Mouse (Mus musculus): ENCODE measurements at regions not wholly inside any gene's neighbourhood (a gene's known extent, or its start where the extent isn't known, plus 50 kb on each side); places are given as distances from the start of the nearest gene placed in this dataset.

DNA sequence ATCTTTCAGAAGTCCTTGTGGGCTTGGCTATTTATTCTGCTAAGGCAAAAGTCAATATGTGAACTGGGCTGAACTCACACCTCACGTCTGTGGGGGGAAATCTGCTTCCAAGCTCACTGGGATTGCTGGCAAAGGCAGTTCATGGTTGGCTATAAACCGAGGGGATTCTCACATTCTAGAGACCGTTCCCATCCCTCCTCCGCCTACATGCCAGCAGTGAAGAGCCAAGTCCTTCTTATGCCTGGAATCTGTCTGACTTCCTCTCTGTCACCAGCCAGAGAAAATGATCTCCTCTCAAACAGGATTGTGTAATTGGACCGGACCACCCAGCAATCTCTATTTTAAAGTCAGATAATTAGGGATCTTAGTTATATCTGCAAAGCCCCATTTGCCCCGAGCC is 212.4 kb upstream of the Daam1 start:
- peaks cover 5% of the 10 kb centered on the region; the same call in 1 of the 2 replicates for H3K4me1 ChIP-seq
- no peak overlapping the region for H3K27ac ChIP-seq
- no peaks in the 10 kb centered on the region for H3K9me3 ChIP-seq
- H3K4me3 ChIP-seq: no peak overlapping the region
- no peak overlapping the region for H3K9ac ChIP-seq
- no peaks in the 10 kb centered on the region for H3K27me3 ChIP-seq
- 82% methylated on average over 6 of the region's 6 CpGs for WGBS
- no peaks in the 10 kb centered on the region for H3K36me3 ChIP-seq
- no peak for ATAC-seq (ENCODE audit: insufficient number of reproducible peaks, insufficient read depth, low FRiP score, low TSS enrichment)
- H3K4me2 ChIP-seq (replicated peaks): no peak overlapping the region

- Histone ChIP-seq H3K36me3 (no peaks in the 10 kb centered on the region), H3K4me2 (replicated peaks) (no peak overlapping the region), H3K9ac (no peak overlapping the region), H3K27ac (no peak overlapping the region), H3K9me3 (no peaks in the 10 kb centered on the region), H3K4me1 (peaks cover 7% of the 10 kb centered on the region; the same call in 1 of the 2 replicates), H3K4me3 (no peak overlapping the region), H3K27me3 (no peaks in the 10 kb centered on the region)
- WGBS: 85% methylated on average over 8 of the region's 8 CpGs
- no peak for ATAC-seq (ENCODE audit: insufficient number of reproducible peaks, insufficient read depth, low FRiP score, low TSS enrichment)
Measured at GRCm38 (mm10) chr12:71618956-71619355, 211.9 kb upstream of the Daam1 start.

DNA sequence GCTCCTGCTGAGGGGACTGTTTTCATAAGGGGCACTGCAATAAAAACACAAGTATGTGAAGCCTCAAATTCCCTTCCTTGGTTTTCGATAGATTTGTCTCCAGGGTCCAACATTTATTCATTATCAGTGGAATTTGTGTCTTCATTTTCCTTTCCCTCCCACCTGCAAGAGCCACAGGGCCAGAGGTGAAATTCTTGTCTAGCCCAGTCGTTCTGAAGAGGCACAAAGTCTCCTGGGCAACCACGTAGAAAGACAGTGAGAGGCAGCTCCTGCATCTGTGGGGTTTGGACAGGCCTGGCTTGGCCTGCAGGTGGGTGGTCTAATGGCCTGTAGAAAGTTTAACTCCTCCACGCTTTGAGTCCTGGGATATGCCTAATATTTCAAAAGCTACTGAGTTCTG is 211.3 kb upstream of the Daam1 start:
- H3K27ac ChIP-seq: no peak overlapping the region

GRCm38 (mm10) chr12:71621542-71621941 is 209.3 kb upstream of the Daam1 start:
- H3K9me3 ChIP-seq: no peaks in the 10 kb centered on the region

More for the DNA sequence above, 211.3 kb upstream of the Daam1 start:
- H3K9me3 ChIP-seq: no peaks in the 10 kb centered on the region
- WGBS: 33% methylated on average over 4 of the region's 4 CpGs
- H3K4me3 ChIP-seq: no peak overlapping the region
- no peaks in the 10 kb centered on the region for H3K27me3 ChIP-seq
- no peak for ATAC-seq (ENCODE audit: insufficient number of reproducible peaks, insufficient read depth, low FRiP score, low TSS enrichment)
- peaks cover 12% of the 10 kb centered on the region; the same call in 1 of the 2 replicates for H3K4me1 ChIP-seq
- no peaks in the 10 kb centered on the region for H3K36me3 ChIP-seq
- H3K4me2 ChIP-seq (replicated peaks): no peak overlapping the region
- no peak overlapping the region for H3K9ac ChIP-seq

DNA sequence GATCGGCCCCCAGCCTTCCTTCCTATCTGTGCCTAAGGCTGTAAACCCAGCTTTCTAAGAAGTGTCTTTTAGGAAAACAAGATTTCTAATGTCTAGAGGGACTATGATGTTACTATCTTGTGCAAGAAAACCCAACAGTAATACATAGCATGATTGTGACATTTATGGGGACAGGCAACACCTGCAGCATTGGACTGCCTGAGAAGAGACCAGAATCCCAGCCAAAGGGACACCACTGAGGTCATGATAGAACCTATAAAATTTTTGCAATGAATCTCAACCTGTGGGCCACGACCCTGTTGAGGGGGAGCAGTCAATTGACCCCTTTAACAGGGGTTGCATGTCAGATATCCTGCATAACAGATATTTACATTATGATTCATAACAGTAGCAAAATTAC is 208.1 kb upstream of the Daam1 start:
- ATAC-seq (ENCODE audit: insufficient number of reproducible peaks, insufficient read depth, low FRiP score, low TSS enrichment): no peak
- no peak overlapping the region for H3K4me3 ChIP-seq
- H3K4me1 ChIP-seq: peaks cover 19% of the 10 kb centered on the region
- H3K36me3 ChIP-seq: no peaks in the 10 kb centered on the region
- H3K27ac ChIP-seq: no peak overlapping the region
- H3K4me2 ChIP-seq (replicated peaks): no peak overlapping the region
- no peaks in the 10 kb centered on the region for H3K9me3 ChIP-seq
- H3K27me3 ChIP-seq: no peaks in the 10 kb centered on the region
- H3K9ac ChIP-seq: no peak overlapping the region
- 85% methylated on average over 2 of the region's 2 CpGs for WGBS

More at GRCm38 (mm10) chr12:71621542-71621941, 209.3 kb upstream of the Daam1 start:
- H3K4me3 ChIP-seq: no peak overlapping the region
- no peaks in the 10 kb centered on the region for H3K36me3 ChIP-seq
- no peak overlapping the region for H3K27ac ChIP-seq
- no peak for ATAC-seq (ENCODE audit: insufficient number of reproducible peaks, insufficient read depth, low FRiP score, low TSS enrichment)
- WGBS: 42% methylated on average over 4 of the region's 4 CpGs
- no peaks in the 10 kb centered on the region for H3K27me3 ChIP-seq
- H3K4me1 ChIP-seq: peaks cover 14% of the 10 kb centered on the region
- H3K9ac ChIP-seq: no peak overlapping the region
- H3K4me2 ChIP-seq (replicated peaks): no peak overlapping the region

DNA sequence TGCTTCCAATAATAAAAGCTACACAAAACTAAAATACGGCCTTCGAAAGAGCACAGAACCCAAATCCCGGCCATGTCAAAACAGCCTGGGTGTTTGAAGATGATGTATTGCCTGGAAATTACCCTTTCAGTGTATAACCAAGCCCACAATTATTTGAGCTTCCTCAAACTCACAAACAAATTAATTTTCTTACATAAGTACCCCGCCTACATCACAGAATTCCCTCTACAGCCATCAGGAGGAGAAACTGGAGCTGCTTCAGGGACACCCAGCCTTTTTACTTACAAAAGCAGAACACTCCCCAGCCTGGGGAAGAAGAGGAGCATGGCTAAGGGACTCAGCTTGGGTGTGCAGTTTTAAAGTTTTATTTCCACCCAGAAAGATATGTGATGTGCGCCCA is 207.6 kb upstream of the Daam1 start:
- H3K4me1 ChIP-seq: peaks cover 19% of the 10 kb centered on the region
- no peak overlapping the region for H3K9ac ChIP-seq
- 88% methylated on average over 5 of the region's 5 CpGs for WGBS
- H3K4me2 ChIP-seq (replicated peaks): no peak overlapping the region
- H3K9me3 ChIP-seq: no peaks in the 10 kb centered on the region
- no peak for ATAC-seq (ENCODE audit: insufficient number of reproducible peaks, insufficient read depth, low FRiP score, low TSS enrichment)
- H3K36me3 ChIP-seq: no peaks in the 10 kb centered on the region
- H3K4me3 ChIP-seq: no peak overlapping the region
- H3K27ac ChIP-seq: no peak overlapping the region
- H3K27me3 ChIP-seq: no peaks in the 10 kb centered on the region

- ATAC-seq (ENCODE audit: insufficient number of reproducible peaks, insufficient read depth, low FRiP score, low TSS enrichment): no peak
- Histone ChIP-seq H3K4me1 (peaks cover 19% of the 10 kb centered on the region), H3K4me3 (no peak overlapping the region), H3K27me3 (no peaks in the 10 kb centered on the region), H3K9ac (no peak overlapping the region), H3K9me3 (no peaks in the 10 kb centered on the region), H3K36me3 (no peaks in the 10 kb centered on the region), H3K27ac (no peak overlapping the region), H3K4me2 (replicated peaks) (no peak overlapping the region)
- WGBS: 62% methylated on average over 8 of the region's 8 CpGs
Measured at GRCm38 (mm10) chr12:71624076-71624475, 206.8 kb upstream of the Daam1 start.

- Histone ChIP-seq H3K36me3 (no peaks in the 10 kb centered on the region), H3K9ac (no peak overlapping the region), H3K4me2 (replicated peaks) (no peak overlapping the region), H3K27ac (no peak overlapping the region), H3K9me3 (no peaks in the 10 kb centered on the region), H3K4me3 (no peak overlapping the region), H3K4me1 (peaks cover 17% of the 10 kb centered on the region), H3K27me3 (no peaks in the 10 kb centered on the region)
- WGBS: 71% methylated on average over 6 of the region's 6 CpGs
- ATAC-seq (ENCODE audit: insufficient number of reproducible peaks, insufficient read depth, low FRiP score, low TSS enrichment): no peak
Measured at GRCm38 (mm10) chr12:71624676-71625075, 206.2 kb upstream of the Daam1 start.

DNA sequence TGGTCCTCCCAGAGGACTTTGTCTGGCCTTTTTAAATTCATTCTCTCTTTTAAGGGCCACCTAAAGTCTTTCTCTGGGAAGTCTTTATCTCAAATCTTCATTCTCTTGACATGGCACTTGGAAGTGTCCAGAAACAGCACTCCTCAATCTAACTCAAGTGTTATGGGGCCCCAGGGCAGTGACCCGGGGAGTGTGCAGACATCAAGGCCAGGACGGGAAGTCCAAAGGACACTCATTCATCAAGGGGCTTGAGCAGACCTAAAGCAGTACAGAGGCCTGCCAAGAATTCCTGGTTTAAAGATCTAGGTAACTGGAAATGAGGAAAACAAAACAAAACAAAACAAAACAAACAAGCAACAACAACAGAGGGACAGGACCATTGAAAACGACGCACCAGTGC is 205.8 kb upstream of the Daam1 start:
- no peak overlapping the region for H3K9ac ChIP-seq

DNA sequence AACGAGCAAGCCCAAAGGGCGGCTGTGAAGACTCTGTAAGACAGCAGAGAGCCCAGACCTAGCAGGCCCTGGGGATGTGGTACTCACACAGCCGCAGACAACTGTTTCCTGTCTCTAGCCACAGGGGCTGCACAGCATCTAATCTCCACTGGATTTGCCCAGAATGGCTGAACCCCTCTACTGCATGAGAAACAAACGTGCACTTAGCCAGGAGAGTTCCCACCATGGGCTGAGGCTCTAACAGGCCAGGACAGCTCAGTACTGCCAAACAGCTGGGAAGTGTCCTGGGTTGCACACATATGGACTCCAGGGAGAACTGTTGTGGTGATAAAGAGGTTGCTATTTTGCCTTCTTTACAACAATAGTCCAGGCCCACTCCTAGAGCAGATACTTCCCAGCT is 204.1 kb upstream of the Daam1 start:
- H3K4me3 ChIP-seq: no peak overlapping the region
- H3K4me1 ChIP-seq: peaks cover 14% of the 10 kb centered on the region
- H3K27ac ChIP-seq: no peak overlapping the region
- WGBS: 58% methylated on average over 4 of the region's 4 CpGs
- no peak overlapping the region for H3K4me2 ChIP-seq (replicated peaks)
- H3K9me3 ChIP-seq: no peaks in the 10 kb centered on the region
- no peaks in the 10 kb centered on the region for H3K27me3 ChIP-seq
- no peak overlapping the region for H3K9ac ChIP-seq
- H3K36me3 ChIP-seq: no peaks in the 10 kb centered on the region
- no peak for ATAC-seq (ENCODE audit: insufficient number of reproducible peaks, insufficient read depth, low FRiP score, low TSS enrichment)

More for the DNA sequence above, 205.8 kb upstream of the Daam1 start:
- no peak overlapping the region for H3K27ac ChIP-seq
- H3K27me3 ChIP-seq: no peaks in the 10 kb centered on the region
- no peaks in the 10 kb centered on the region for H3K36me3 ChIP-seq
- no peak overlapping the region for H3K4me2 ChIP-seq (replicated peaks)
- 65% methylated on average over 4 of the region's 4 CpGs for WGBS
- H3K9me3 ChIP-seq: no peaks in the 10 kb centered on the region
- H3K4me1 ChIP-seq: peaks cover 14% of the 10 kb centered on the region
- H3K4me3 ChIP-seq: no peak overlapping the region
- ATAC-seq (ENCODE audit: insufficient number of reproducible peaks, insufficient read depth, low FRiP score, low TSS enrichment): no peak

GRCm38 (mm10) chr12:71627421-71628339 is 203.2 kb upstream of the Daam1 start:
- 69% methylated on average over 17 of the region's 17 CpGs for WGBS
- H3K27ac ChIP-seq: no peak overlapping the region
- ATAC-seq (ENCODE audit: insufficient number of reproducible peaks, insufficient read depth, low FRiP score, low TSS enrichment): no peak

GRCm38 (mm10) chr12:71628340-71628738 is 202.5 kb upstream of the Daam1 start:
- 65% methylated on average over 4 of the region's 5 CpGs for WGBS
- H3K4me1 ChIP-seq: peaks cover 14% of the 10 kb centered on the region
- no peak overlapping the region for H3K9ac ChIP-seq
- H3K4me3 ChIP-seq: no peak overlapping the region
- no peak overlapping the region for H3K27ac ChIP-seq
- H3K4me2 ChIP-seq (replicated peaks): no peak overlapping the region
- H3K9me3 ChIP-seq: no peaks in the 10 kb centered on the region
- H3K36me3 ChIP-seq: no peaks in the 10 kb centered on the region
- no peaks in the 10 kb centered on the region for H3K27me3 ChIP-seq
- ATAC-seq (ENCODE audit: insufficient number of reproducible peaks, insufficient read depth, low FRiP score, low TSS enrichment): no peak

More at GRCm38 (mm10) chr12:71627421-71628339, 203.2 kb upstream of the Daam1 start:
- H3K9me3 ChIP-seq: no peaks in the 10 kb centered on the region
- H3K9ac ChIP-seq: no peak overlapping the region
- H3K27me3 ChIP-seq: no peaks in the 10 kb centered on the region
- peaks cover 14% of the 10 kb centered on the region for H3K4me1 ChIP-seq
- H3K4me3 ChIP-seq: no peak overlapping the region
- H3K4me2 ChIP-seq (replicated peaks): no peak overlapping the region
- H3K36me3 ChIP-seq: no peaks in the 10 kb centered on the region
